Mouse (Mus musculus) lung, adult 2 months (tissue): ENCODE results near the gene Smarca1. TPM values are rescaled to one million over a fixed set of nuclear protein-coding genes. Genes with fewer than 3 reads are reported as not detected.

Source experiments
- DNase-seq: peaks from one replicate; pipeline ENCODE4 v3.0.0; 2022
- H3K4me1 ChIP-seq: fragments of 200-500 bp; 2 replicates; pipeline ENCODE4 v1.6.1; 2011; ENCODE audit warnings: low read length; ENCODE audit not compliant: control insufficient read depth, insufficient read depth
- H3K4me3 ChIP-seq: fragments of 200-500 bp; replicated peaks from 2 replicates; pipeline ENCODE3; 2011; ENCODE audit warnings: low read depth, mild to moderate bottlenecking, control low read depth, low read length; ENCODE audit errors: extremely low read depth
- CTCF ChIP-seq: fragments of 200-500 bp; IDR thresholded peaks from 2 replicates; pipeline ENCODE4 v1.5.1; 2011; ENCODE audit warnings: mild to moderate bottlenecking, low read length, control low read depth; ENCODE audit not compliant: insufficient read depth
- POLR2A ChIP-seq: fragments of 200-500 bp; IDR thresholded peaks from 2 replicates; pipeline ENCODE4 v1.6.1; 2011; ENCODE audit warnings: low read depth, mild to moderate bottlenecking, control low read depth, low read length, borderline replicate concordance; ENCODE audit errors: extremely low read depth
- WGBS: fragments of 180-500 bp; shearing (Covaris S2); methylation state at CpG from one replicate; pipeline ENCODE4 v1.1.7; 2018; 5-methylcytosine and 5-hydroxymethylcytosine counted together
- polyA plus RNA-seq: library from polyadenylated mRNA; depleted of rRNA; stranded (reverse); fragments of >200 nt; gene quantifications from 2 replicates; pipeline ENCODE4 v1.2.3, GENCODE M21; 2012; rRNA removed

Gene Smarca1
- 0.22 and 0.68 TPM in 2 replicates for polyA plus RNA-seq

DNA sequence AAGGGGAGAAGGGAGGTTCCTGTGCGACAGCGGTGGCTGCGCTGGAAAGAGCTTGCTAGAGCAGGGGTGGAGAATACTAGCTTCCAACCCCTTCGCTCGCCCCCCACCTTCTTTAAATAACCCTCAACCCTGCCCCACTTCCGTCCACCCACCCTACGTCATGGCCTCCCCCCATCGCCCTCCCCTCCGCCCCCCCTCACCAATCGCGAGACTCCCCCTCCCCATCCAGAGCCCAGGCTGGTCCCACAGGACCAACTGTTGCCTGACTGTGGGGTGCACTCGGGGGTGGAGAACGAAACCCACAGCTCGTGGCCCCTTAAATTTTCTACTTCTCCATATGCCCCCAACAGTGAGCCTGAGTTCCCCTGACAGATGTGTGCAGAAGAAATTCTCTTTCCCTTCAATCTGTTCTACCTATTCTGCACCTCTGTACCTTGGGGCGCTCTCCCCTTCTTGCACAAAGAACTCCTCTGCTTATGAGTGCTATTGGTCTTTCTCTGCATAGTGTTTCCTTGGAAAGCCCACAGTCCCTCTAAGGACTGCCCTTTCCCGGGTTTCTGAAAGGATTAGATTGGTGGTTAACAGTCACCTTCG, at the start of gene Smarca1:
TSS of gene Smarca1 (minus strand) at position 544 of the 594 bp plus-strand sequence.
- DNase-seq, result no peak
- peak within 1 kb of the TSS; percentile 68 for H3K4me3 ChIP-seq
- WGBS, result 29% methylated on average over 17 of the region's 17 CpGs

GRCm38 (mm10) chrX:47937740-47938139, 45.0 kb upstream of the Smarca1 start:
- no peaks in the 10 kb centered on the region for H3K4me1 ChIP-seq
- no peak for TF ChIP-seq POLR2A
- no peak for TF ChIP-seq CTCF
- no peak for DNase-seq
- WGBS, result 41% methylated on average over 2 of the region's 2 CpGs
- no peak overlapping the region for H3K4me3 ChIP-seq

More for the DNA sequence above, at the start of gene Smarca1:
- no peaks in the 10 kb centered on the region for H3K4me1 ChIP-seq
- no peak for TF ChIP-seq POLR2A
- TF ChIP-seq CTCF, result no peak

DNA sequence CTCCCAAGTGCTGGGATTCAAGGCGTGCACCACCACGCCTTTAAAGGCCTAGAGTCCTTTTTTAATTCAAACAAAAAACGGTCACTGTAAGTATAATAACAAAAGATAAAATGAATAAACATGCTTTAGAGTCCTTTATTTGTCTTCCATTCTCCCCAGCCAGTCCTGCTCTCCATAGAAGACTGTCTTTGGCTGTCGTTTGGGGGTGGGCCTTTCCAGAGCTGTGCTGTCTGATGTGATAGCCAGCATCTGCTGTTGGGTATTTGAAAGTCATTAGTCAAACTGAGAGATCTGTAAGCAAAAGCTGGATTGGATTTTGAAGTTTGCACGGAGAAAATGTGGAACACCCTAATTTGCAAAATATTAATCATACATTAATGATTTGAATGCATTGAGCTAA, 44.1 kb upstream of the Smarca1 start:
- DNase-seq, result no peak
- no peak overlapping the region for H3K4me3 ChIP-seq
- no peak for TF ChIP-seq POLR2A
- H3K4me1 ChIP-seq, result no peaks in the 10 kb centered on the region
- 66% methylated on average over 5 of the region's 5 CpGs for WGBS

- H3K4me3 ChIP-seq, result no peak overlapping the region
- 80% methylated on average over 11 of the region's 11 CpGs for WGBS
- DNase-seq, result no peak
- no peaks in the 10 kb centered on the region for H3K4me1 ChIP-seq
- TF ChIP-seq CTCF (no peak), POLR2A (no peak)
Observed at GRCm38 (mm10) chrX:47934352-47934751, 41.6 kb upstream of the Smarca1 start.

DNA sequence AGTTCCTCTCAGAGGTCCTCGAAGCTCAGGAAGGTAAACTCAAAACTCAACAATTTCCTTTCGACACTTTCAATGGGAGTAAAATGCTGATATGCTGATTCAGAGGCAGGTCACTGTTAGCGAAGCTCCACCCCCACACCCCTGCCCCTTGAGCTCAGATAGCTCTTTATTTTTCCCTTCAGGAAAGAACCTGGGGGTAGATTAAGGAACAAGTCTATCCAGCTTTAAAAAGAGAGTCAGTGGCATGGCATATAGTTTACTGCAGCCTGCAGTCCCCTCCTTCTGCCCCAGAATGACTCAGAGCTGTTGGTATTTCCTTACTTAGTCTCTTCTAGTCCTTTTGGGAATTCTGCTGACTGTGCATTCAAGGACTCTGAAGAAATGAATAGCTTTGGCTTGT, 37.7 kb upstream of the Smarca1 start:
- H3K4me3 ChIP-seq, result no peak overlapping the region
- H3K4me1 ChIP-seq, result no peaks in the 10 kb centered on the region
- TF ChIP-seq POLR2A (no peak), CTCF (no peak)
- DNase-seq, result peak; percentile 21
- WGBS, result 54% methylated on average over 3 of the region's 3 CpGs

DNA sequence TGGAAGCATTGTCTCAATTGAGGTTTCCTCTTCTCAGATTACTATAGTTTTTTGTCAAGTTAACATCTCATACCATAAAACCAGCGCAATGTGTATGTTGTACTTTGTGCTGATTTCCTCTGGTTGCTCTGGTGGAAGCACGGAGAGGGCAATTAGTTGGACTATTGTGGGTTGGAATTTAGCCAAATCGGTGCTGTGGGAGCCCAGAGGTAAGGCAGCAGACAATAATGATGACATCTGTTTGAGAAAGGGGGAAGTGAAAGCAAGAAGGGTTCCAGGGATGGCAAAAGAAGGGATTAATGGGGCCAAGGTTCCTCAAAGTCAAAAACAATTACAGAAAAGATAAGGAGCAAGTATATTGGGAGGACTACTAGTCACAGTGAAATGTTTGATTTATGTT, 35.2 kb upstream of the Smarca1 start:
- Histone ChIP-seq H3K4me3 (no peak overlapping the region), H3K4me1 (no peaks in the 10 kb centered on the region)
- WGBS, result 56% methylated on average over 3 of the region's 3 CpGs
- DNase-seq, result no peak
- no peak for TF ChIP-seq CTCF
- no peak for TF ChIP-seq POLR2A

DNA sequence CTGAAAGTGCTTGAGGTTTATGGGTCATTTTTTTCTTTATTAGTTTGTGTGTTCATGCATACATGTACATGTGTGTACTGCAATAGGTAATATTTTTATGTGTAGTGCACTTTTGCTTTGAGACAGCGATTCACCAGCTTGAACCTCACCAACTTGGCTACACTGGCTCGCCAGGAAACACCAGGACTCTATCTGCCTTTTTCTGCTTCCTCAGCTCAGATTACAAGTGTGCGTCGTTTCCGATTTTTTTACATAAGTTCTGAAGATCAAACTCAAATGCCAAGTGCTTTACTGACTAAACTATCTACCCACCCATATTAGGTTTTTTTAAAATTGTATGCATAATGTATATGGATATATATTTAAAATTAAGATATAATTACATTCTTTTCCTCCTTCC, 27.8 kb upstream of the Smarca1 start:
- WGBS, result 84% methylated on average over 5 of the region's 5 CpGs
- H3K4me3 ChIP-seq, result no peak overlapping the region
- H3K4me1 ChIP-seq, result no peaks in the 10 kb centered on the region
- no peak for TF ChIP-seq CTCF
- TF ChIP-seq POLR2A, result no peak
- DNase-seq, result no peak

- 48% methylated on average over 1 of the region's 1 CpGs for WGBS
- TF ChIP-seq CTCF (no peak), POLR2A (no peak)
- Histone ChIP-seq H3K4me1 (peaks cover 2% of the 10 kb centered on the region; the same call in 1 of the 2 replicates), H3K4me3 (no peak overlapping the region)
- no peak for DNase-seq
Observed at GRCm38 (mm10) chrX:47916831-47917230, 24.1 kb upstream of the Smarca1 start.

- TF ChIP-seq POLR2A, result no peak
- no peak for TF ChIP-seq CTCF
- 66% methylated on average over 7 of the region's 7 CpGs for WGBS
- H3K4me3 ChIP-seq, result no peak overlapping the region
- peaks cover 2% of the 10 kb centered on the region; the same call in 1 of the 2 replicates for H3K4me1 ChIP-seq
- DNase-seq, result no peak
Observed at GRCm38 (mm10) chrX:47913543-47913938, 20.8 kb upstream of the Smarca1 start.

DNA sequence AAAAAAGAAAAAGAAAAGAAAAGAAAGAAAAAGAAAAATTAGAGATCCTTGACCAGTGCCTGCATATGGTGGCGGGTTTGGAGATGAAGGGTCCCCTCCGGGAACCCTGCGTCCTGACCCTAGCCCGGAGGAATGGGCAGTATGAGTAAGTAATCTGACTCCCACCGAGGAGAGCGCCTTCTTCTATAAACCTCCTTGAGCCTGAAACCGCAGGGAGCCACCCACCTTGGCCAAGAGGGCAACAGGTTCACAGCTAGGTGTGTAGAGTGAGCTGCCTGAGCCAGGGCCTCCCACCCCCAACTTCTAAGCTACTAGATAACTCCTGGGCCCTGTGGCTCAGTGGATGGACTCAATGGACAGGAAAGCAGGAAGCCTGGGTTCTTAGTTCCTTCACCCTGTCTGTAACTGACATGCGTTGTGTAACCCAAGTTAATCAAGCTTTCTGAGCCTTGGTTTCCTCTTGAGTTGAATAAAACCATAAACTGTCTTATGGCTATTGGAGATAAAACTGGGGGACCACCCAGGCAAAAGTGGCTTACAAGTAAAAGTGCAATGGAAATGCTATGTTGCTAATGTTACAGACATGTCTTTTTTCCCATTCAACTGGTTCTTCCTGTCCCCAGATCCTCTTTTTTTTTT, 20.2 kb upstream of the Smarca1 start:
- Histone ChIP-seq H3K4me1 (peaks cover 2% of the 10 kb centered on the region; the same call in 1 of the 2 replicates), H3K4me3 (peak overlapping the region; percentile 93)
- TF ChIP-seq CTCF, result no peak
- TF ChIP-seq POLR2A, result no peak
- WGBS, result 37% methylated on average over 8 of the region's 8 CpGs
- peak; percentile 15 for DNase-seq
